Mouse (Mus musculus): ENCODE measurements around the gene Tnip3.

DNA sequence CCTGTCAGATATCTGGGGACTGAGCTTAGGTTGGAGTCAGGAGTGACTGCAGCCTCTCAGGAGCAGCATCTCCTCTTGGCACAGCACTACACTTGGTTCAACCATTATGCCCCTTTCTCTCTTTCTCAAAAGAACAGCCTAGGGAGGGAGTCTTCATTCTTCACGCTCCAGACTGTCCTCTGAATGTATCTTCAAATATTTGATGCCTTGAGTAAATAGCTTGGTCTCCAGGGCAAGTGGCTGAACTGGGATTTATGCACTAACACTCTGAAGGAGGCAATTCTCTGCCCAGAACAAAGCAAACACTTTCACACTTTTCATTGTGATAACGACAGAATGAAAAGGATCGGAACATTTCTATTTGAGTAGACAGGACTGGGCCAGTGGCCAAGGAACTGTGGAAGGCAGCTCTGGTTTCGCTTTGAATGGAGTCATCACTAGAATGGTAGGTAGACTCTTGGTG lies 59.8 kb downstream of the Tnip3 start:
- TF ChIP-seq CTCF (IDR thresholded peaks at IDR 0.05) (no peak), EP300 (IDR thresholded peaks at IDR 0.05) (peak; percentile 98)
